Comparison of ENCODE assay signal across 1 mouse cellular context in the genomic region with DNA sequence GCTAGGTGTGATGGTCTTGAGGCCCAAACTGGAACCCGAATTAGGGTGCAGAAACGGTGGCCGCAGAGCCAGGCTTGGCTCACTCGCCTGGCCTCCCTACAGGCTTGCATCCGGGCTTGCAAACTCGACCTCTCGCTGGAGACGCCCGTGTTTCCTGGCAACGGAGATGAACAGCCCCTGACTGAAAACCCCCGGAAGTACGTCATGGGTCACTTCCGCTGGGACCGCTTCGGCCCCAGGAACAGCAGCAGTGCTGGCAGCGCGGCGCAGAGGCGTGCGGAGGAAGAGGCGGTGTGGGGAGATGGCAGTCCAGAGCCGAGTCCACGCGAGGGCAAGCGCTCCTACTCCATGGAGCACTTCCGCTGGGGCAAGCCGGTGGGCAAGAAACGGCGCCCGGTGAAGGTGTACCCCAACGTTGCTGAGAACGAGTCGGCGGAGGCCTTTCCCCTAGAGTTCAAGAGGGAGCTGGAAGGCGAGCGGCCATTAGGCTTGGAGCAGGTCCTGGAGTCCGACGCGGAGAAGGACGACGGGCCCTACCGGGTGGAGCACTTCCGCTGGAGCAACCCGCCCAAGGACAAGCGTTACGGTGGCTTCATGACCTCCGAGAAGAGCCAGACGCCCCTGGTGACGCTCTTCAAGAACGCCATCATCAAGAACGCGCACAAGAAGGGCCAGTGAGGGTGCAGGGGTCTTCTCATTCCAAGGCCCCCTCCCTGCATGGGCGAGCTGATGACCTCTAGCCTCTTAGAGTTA.
TF ChIP-seq lines count a peak whose summit lies in the region.

No protein-coding gene starts in this region.

TF ChIP-seq in CH12.LX, 34 proteins besides CTCF, POLR2A, EP300 and RAD21 (continued from another document):
- TF ChIP-seq HCFC1 (IDR thresholded peaks at IDR 0.05; ENCODE audit: low read depth, low read length) (peak; percentile 82), ZC3H11A (IDR thresholded peaks at IDR 0.05; ENCODE audit: low read depth, low read length) (no peak), ZMIZ1 (IDR thresholded peaks at IDR 0.05; ENCODE audit: low read depth, low read length) (peak; percentile 96), ELF1 (IDR thresholded peaks at IDR 0.05; ENCODE audit: low read depth, low read length) (peak; percentile 87), PAX5 (IDR thresholded peaks at IDR 0.05; ENCODE audit: low read length) (no peak), SIN3A (IDR thresholded peaks at IDR 0.05; ENCODE audit: low read length) (peak; percentile 83), NELFE (IDR thresholded peaks at IDR 0.05; ENCODE audit: low read depth, low read length) (peak; percentile 96), BHLHE40 (IDR thresholded peaks at IDR 0.05; ENCODE audit: low read depth, low read length) (peak; percentile 57), NRF1 (IDR thresholded peaks at IDR 0.05; ENCODE audit: low read depth, low read length) (peak; percentile 41; the same call in 1 of the 2 replicates), USF2 (conservative IDR thresholded peaks at IDR 0.05; ENCODE audit: low read depth, low read length) (no peak), TBP (conservative IDR thresholded peaks at IDR 0.05; ENCODE audit: low read depth, low read length) (0 out of 2 replicates have a peak, but pooled peaks have one; percentile 77), MXI1 (IDR thresholded peaks at IDR 0.05; ENCODE audit: low read depth, low read length) (peak; percentile 93), POLR2AphosphoS2 (IDR thresholded peaks at IDR 0.05; ENCODE audit: low read depth, low read length) (peak; percentile 90; the same call in 1 of the 2 replicates), SMC3 (IDR thresholded peaks at IDR 0.05; ENCODE audit: low read depth, low read length) (no peak), MAFK (IDR thresholded peaks at IDR 0.05; ENCODE audit: insufficient replicate concordance, low read length) (no peak), GABPA (IDR thresholded peaks at IDR 0.05; ENCODE audit: insufficient replicate concordance, low read depth, low read length) (no peak), ZNF384 (IDR thresholded peaks at IDR 0.05; ENCODE audit: low read depth, low read length) (no peak), JUND (conservative IDR thresholded peaks at IDR 0.05; ENCODE audit: low read depth, low read length) (no peak), UBTF (IDR thresholded peaks at IDR 0.05; ENCODE audit: low read depth, low read length) (0 out of 2 replicates have a peak, but pooled peaks have one; percentile 47), KAT2A (IDR thresholded peaks at IDR 0.05; ENCODE audit: insufficient replicate concordance, low read length) (peak; percentile 69; the same call in 1 of the 2 replicates), TCF12 (IDR thresholded peaks at IDR 0.05; ENCODE audit: low read depth, low read length) (peak; percentile 92), MAZ (IDR thresholded peaks at IDR 0.05; ENCODE audit: low read depth, low read length) (peak; percentile 99), MYC (IDR thresholded peaks at IDR 0.05; ENCODE audit: low read depth, low read length) (peak; percentile 75), MEF2A (IDR thresholded peaks at IDR 0.05; ENCODE audit: borderline replicate concordance, low read depth, low read length) (peak; percentile 71), CHD1 (IDR thresholded peaks at IDR 0.05; ENCODE audit: low read depth, low read length) (no peak), USF1 (IDR thresholded peaks at IDR 0.05; ENCODE audit: low read depth, low read length) (no peak)
